Mouse (Mus musculus): Measurements from ENCODE around the gene Olfr94. TPM values are rescaled to one million over a fixed set of nuclear protein-coding genes. Genes with fewer than 3 reads are reported as not detected.

The Olfr94 gene
- total RNA-seq, 2 experiments from 2014 or later, result not detected

GRCm38 (mm10) chr17:37161394-37161793, 39.4 kb downstream of the Olfr94 start, which contains the start of gene Olfr93:
Gene Olfr93 (minus strand): TSS chr17:37161494.
- intact Hi-C loops (cut with DNase I), result no loop called here
- no peak for DNase-seq (ENCODE audit: low spot score in 2 of 2)

Other genes with a start within 250 kb of the Olfr94 start
- gene Ppp1r11, start 249.3 kb downstream of the Olfr94 start, total RNA-seq (2021), result 100 to 1,000 TPM; 119 to 132 TPM
- gene Znrd1, start 242.4 kb downstream of the Olfr94 start, total RNA-seq (2021), result 10 to 100 TPM; 29.8 to 34.5 TPM
- gene Znrd1as, start 242.4 kb downstream of the Olfr94 start, total RNA-seq (2021), result 1 to 10 TPM; 5.0 to 5.2 TPM
- gene 2410137M14Rik, start 219.8 kb downstream of the Olfr94 start, total RNA-seq (2021), result under 1 TPM in 1 of 2 experiments, not detected in 1; 0.66 TPM
- 1 to 10 TPM; 1.6 to 1.7 TPM for gene H2-M5, start 211.5 kb downstream of the Olfr94 start, total RNA-seq (2021)
- gene Zfp57, start 199.8 kb downstream of the Olfr94 start, total RNA-seq (2021), result 10 to 100 TPM; 14.5 to 17.6 TPM
- 10 to 100 TPM; 51.6 to 68.2 TPM for gene Mog, start 177.6 kb downstream of the Olfr94 start, total RNA-seq (2021)
- 100 to 1,000 TPM; 670 to 698 TPM for gene Gabbr1, start 155.0 kb downstream of the Olfr94 start, total RNA-seq (2021)
- gene Olfr90, start 112.5 kb downstream of the Olfr94 start, total RNA-seq (2021), result not detected
- not detected for gene Olfr91, start 102.7 kb downstream of the Olfr94 start, total RNA-seq (2021)
- gene Olfr92, start 80.9 kb downstream of the Olfr94 start, total RNA-seq (2021), result not detected
- gene Olfr93, start 39.5 kb downstream of the Olfr94 start, total RNA-seq (2021), result not detected
- not detected for gene Ubd, start 7.1 kb downstream of the Olfr94 start, total RNA-seq (2021)
- gene Olfr95, start 12.1 kb upstream of the Olfr94 start, total RNA-seq (2021), result not detected
- not detected for gene Olfr96, start 19.2 kb upstream of the Olfr94 start, total RNA-seq (2021)
- gene Olfr97, start 36.3 kb upstream of the Olfr94 start, total RNA-seq (2021), result not detected
- gene Olfr98, start 62.8 kb upstream of the Olfr94 start, total RNA-seq (2021), result not detected
- 1 to 10 TPM; 2.4 to 2.5 TPM for gene H2-M3, start 69.2 kb upstream of the Olfr94 start, total RNA-seq (2021)
- not detected for gene Olfr99, start 82.5 kb upstream of the Olfr94 start, total RNA-seq (2021)
- gene Olfr101, start 103.3 kb upstream of the Olfr94 start, total RNA-seq (2021), result not detected
- not detected for gene Olfr102, start 116.1 kb upstream of the Olfr94 start, total RNA-seq (2021)
- not detected for gene Olfr103, start 138.7 kb upstream of the Olfr94 start, total RNA-seq (2021)
- gene Olfr104-ps, start 158.6 kb upstream of the Olfr94 start, total RNA-seq (2021), result not detected
- not detected for gene Olfr105-ps, start 178.0 kb upstream of the Olfr94 start, total RNA-seq (2021)
- gene Olfr106-ps, start 189.4 kb upstream of the Olfr94 start, total RNA-seq (2021), result not detected
- not detected for gene Olfr107, start 198.2 kb upstream of the Olfr94 start, total RNA-seq (2021)
- not detected for gene Olfr108, start 244.5 kb upstream of the Olfr94 start, total RNA-seq (2021)

All from left cerebral cortex, postnatal 25 days (tissue).